Mouse (Mus musculus): ENCODE results near the gene Lag3. TPM values are rescaled to one million over a fixed set of nuclear protein-coding genes. Genes with fewer than 3 reads are reported as not detected.

Lag3 gene
- polyA plus RNA-seq, 1 experiment from 2014 or later = 1.4 TPM

GRCm38 (mm10) chr6:124931525-124932313 lies 20.2 kb upstream of the Lag3 start:
- ATAC-seq (ENCODE audit: insufficient read depth) = peak; percentile 30; the same call in 1 of the 2 replicates
- Histone ChIP-seq H3K4me3 (ENCODE audit: low read depth, low read length) (peak overlapping the region; percentile 89), H3K9ac (peak overlapping the region; percentile 89), H3K9me3 (ENCODE audit: low read depth, low read length) (no peaks in the 10 kb centered on the region), H3K4me1 (ENCODE audit: insufficient read depth) (peaks cover 12% of the 10 kb centered on the region), H3K27ac (ENCODE audit: low read depth) (peak overlapping the region; percentile 95), H3K36me3 (ENCODE audit: insufficient read depth) (peaks cover 42% of the 10 kb centered on the region), H3K27me3 (ENCODE audit: insufficient read depth, low read length) (no peaks in the 10 kb centered on the region), H3K4me2 (peak overlapping the region; percentile 91)
- DNase-seq = peak; percentile 81
- under 1% methylated on average over 48 of the region's 48 CpGs for WGBS
- TF ChIP-seq CTCF (IDR thresholded peaks at IDR 0.05; ENCODE audit: low read depth) = peak; percentile 65

- Histone ChIP-seq H3K4me1 (ENCODE audit: insufficient read depth) (peaks cover 15% of the 10 kb centered on the region), H3K9me3 (ENCODE audit: low read depth, low read length) (no peaks in the 10 kb centered on the region), H3K4me3 (ENCODE audit: low read depth, low read length) (peak within 1 kb of the TSS; percentile 89), H3K36me3 (ENCODE audit: insufficient read depth) (peaks cover 34% of the 10 kb centered on the region), H3K4me2 (peak within 1 kb of the TSS; percentile 91), H3K27ac (ENCODE audit: low read depth) (peak within 1 kb of the TSS; percentile 95), H3K27me3 (ENCODE audit: insufficient read depth, low read length) (no peaks in the 10 kb centered on the region), H3K9ac (peak within 1 kb of the TSS; percentile 89)
- WGBS = under 1% methylated on average over 59 of the region's 64 CpGs
- peak; percentile 95 for ATAC-seq (ENCODE audit: insufficient read depth)
- peak; percentile 100 for DNase-seq
- peak; percentile 98 for TF ChIP-seq CTCF (IDR thresholded peaks at IDR 0.05; ENCODE audit: low read depth)
Measured at GRCm38 (mm10) chr6:124930754-124931524, 19.4 kb upstream of the Lag3 start, which contains the start of gene Mlf2. Gene Mlf2 (plus strand): TSS chr6:124931386.

GRCm38 (mm10) chr6:124930231-124930630 lies 18.7 kb upstream of the Lag3 start:
- H3K27ac ChIP-seq (ENCODE audit: low read depth) = peak overlapping the region; percentile 95
- peak; percentile 41 for DNase-seq
- WGBS = 16% methylated on average over 1 of the region's 1 CpGs
- no peak for TF ChIP-seq CTCF (IDR thresholded peaks at IDR 0.05; ENCODE audit: low read depth)
- peak overlapping the region; percentile 91 for H3K4me2 ChIP-seq
- peak overlapping the region; percentile 89 for H3K4me3 ChIP-seq (ENCODE audit: low read depth, low read length)
- ATAC-seq (ENCODE audit: insufficient read depth) = no peak
- H3K9me3 ChIP-seq (ENCODE audit: low read depth, low read length) = no peaks in the 10 kb centered on the region
- H3K4me1 ChIP-seq (ENCODE audit: insufficient read depth) = peaks cover 20% of the 10 kb centered on the region
- H3K9ac ChIP-seq = peak overlapping the region; percentile 49; the same call in 1 of the 2 replicates
- H3K27me3 ChIP-seq (ENCODE audit: insufficient read depth, low read length) = no peaks in the 10 kb centered on the region
- H3K36me3 ChIP-seq (ENCODE audit: insufficient read depth) = peaks cover 27% of the 10 kb centered on the region

- ATAC-seq (ENCODE audit: insufficient read depth) (peak; percentile 58), DNase-seq (peak; percentile 94)
- peak overlapping the region; percentile 20 for H3K9ac ChIP-seq
- peaks cover 25% of the 10 kb centered on the region for H3K4me1 ChIP-seq (ENCODE audit: insufficient read depth)
- peak overlapping the region; percentile 53 for H3K4me2 ChIP-seq
- no peaks in the 10 kb centered on the region for H3K27me3 ChIP-seq (ENCODE audit: insufficient read depth, low read length)
- no peaks in the 10 kb centered on the region for H3K36me3 ChIP-seq (ENCODE audit: insufficient read depth)
- WGBS = 15% methylated on average over 5 of the region's 5 CpGs
- TF ChIP-seq CTCF (IDR thresholded peaks at IDR 0.05; ENCODE audit: low read depth) = 0 out of 2 replicates have a peak, but pooled peaks have one; percentile 7
- 0 out of 2 replicates have a peak overlapping the region, but pooled peaks have one; percentile 10 for H3K4me3 ChIP-seq (ENCODE audit: low read depth, low read length)
- peak overlapping the region; percentile 93 for H3K27ac ChIP-seq (ENCODE audit: low read depth)
- no peaks in the 10 kb centered on the region for H3K9me3 ChIP-seq (ENCODE audit: low read depth, low read length)
Measured at GRCm38 (mm10) chr6:124925941-124926340, 14.4 kb upstream of the Lag3 start.

- WGBS = 18% methylated on average over 12 of the region's 12 CpGs
- Histone ChIP-seq H3K9me3 (ENCODE audit: low read depth, low read length) (no peaks in the 10 kb centered on the region), H3K4me1 (ENCODE audit: insufficient read depth) (peaks cover 31% of the 10 kb centered on the region), H3K36me3 (ENCODE audit: insufficient read depth) (no peaks in the 10 kb centered on the region), H3K9ac (peak overlapping the region; percentile 1), H3K27me3 (ENCODE audit: insufficient read depth, low read length) (no peaks in the 10 kb centered on the region), H3K4me3 (ENCODE audit: low read depth, low read length) (peak overlapping the region; percentile 12; the same call in 1 of the 2 replicates), H3K4me2 (peak overlapping the region; percentile 53), H3K27ac (ENCODE audit: low read depth) (peak overlapping the region; percentile 93)
- DNase-seq (peak; percentile 44), ATAC-seq (ENCODE audit: insufficient read depth) (peak; percentile 27; the same call in 1 of the 2 replicates)
- peak; percentile 28; the same call in 1 of the 2 replicates for TF ChIP-seq CTCF (IDR thresholded peaks at IDR 0.05; ENCODE audit: low read depth)
Measured at GRCm38 (mm10) chr6:124925173-124925793, 13.8 kb upstream of the Lag3 start.

- Histone ChIP-seq H3K4me1 (ENCODE audit: insufficient read depth) (peaks cover 33% of the 10 kb centered on the region), H3K27ac (ENCODE audit: low read depth) (peak overlapping the region; percentile 100), H3K9me3 (ENCODE audit: low read depth, low read length) (no peaks in the 10 kb centered on the region), H3K4me2 (no peak overlapping the region), H3K27me3 (ENCODE audit: insufficient read depth, low read length) (no peaks in the 10 kb centered on the region), H3K36me3 (ENCODE audit: insufficient read depth) (no peaks in the 10 kb centered on the region), H3K4me3 (ENCODE audit: low read depth, low read length) (no peak overlapping the region), H3K9ac (no peak overlapping the region)
- DNase-seq = no peak
- TF ChIP-seq CTCF (IDR thresholded peaks at IDR 0.05; ENCODE audit: low read depth) = no peak
- WGBS = 50% methylated on average over 4 of the region's 4 CpGs
- ATAC-seq (ENCODE audit: insufficient read depth) = no peak
Measured at GRCm38 (mm10) chr6:124921539-124921938, 10.0 kb upstream of the Lag3 start.
